Mouse (Mus musculus) forebrain, embryonic 11.5 days (tissue): ENCODE measurements at regions not wholly inside any gene's neighbourhood (a gene's known extent, or its start where the extent isn't known, plus 50 kb on each side); places are given as distances from the start of the nearest gene placed in this dataset.

ENCODE experiments used
- ATAC-seq: fragments of 200-750 bp; cut with Nextera tagmentation; replicated peaks from 2 replicates; pipeline ENCODE4 v1.8.0; 2017; ENCODE audit warnings: moderate TSS enrichment; ENCODE audit not compliant: low FRiP score
- DNase-seq: peaks from one replicate; pipeline ENCODE4 v3.0.0-alpha.2; 2017; ENCODE audit warnings: low spot score
- H3K27ac ChIP-seq: fragments of 300-500 bp; sonication (generic); 2 replicates; pipeline ENCODE4 v1.5.1; 2014; ENCODE audit warnings: low read depth, low read length
- H3K27me3 ChIP-seq: fragments of 300-500 bp; sonication (generic); 2 replicates; pipeline ENCODE4 v1.6.1; 2014; ENCODE audit warnings: mild to moderate bottlenecking, low read length, mixed read lengths; ENCODE audit not compliant: control insufficient read depth, insufficient read depth
- H3K36me3 ChIP-seq: fragments of 300-500 bp; sonication (generic); 2 replicates; pipeline ENCODE4 v1.6.1; 2014; ENCODE audit warnings: mild to moderate bottlenecking, low read length, moderate library complexity, mixed read lengths; ENCODE audit not compliant: control insufficient read depth, insufficient read depth
- H3K4me1 ChIP-seq: fragments of 300-500 bp; sonication (generic); replicated peaks from 2 replicates; pipeline ENCODE4 v1.6.1; 2014; ENCODE audit warnings: low read length, mixed read lengths; ENCODE audit not compliant: control insufficient read depth, insufficient read depth
- H3K4me2 ChIP-seq: fragments of 300-500 bp; sonication (generic); 2 replicates; pipeline ENCODE4 v1.6.1; 2014; ENCODE audit warnings: low read depth, mild to moderate bottlenecking, low read length, moderate library complexity, mixed read lengths; ENCODE audit not compliant: severe bottlenecking
- H3K4me3 ChIP-seq: fragments of 300-500 bp; sonication (generic); 2 replicates; pipeline ENCODE4 v1.5.1; 2014; ENCODE audit warnings: low read depth, low read length
- H3K9ac ChIP-seq: fragments of 300-500 bp; sonication (generic); 2 replicates; pipeline ENCODE4 v1.6.1; 2014; ENCODE audit warnings: low read length
- H3K9me3 ChIP-seq: fragments of 300-500 bp; sonication (generic); 2 replicates; pipeline ENCODE4 v1.6.1; 2016; ENCODE audit warnings: low read length, mixed read lengths; ENCODE audit not compliant: control insufficient read depth
- WGBS: fragments of 180-500 bp; shearing (Covaris S2); extraction: QIAGEN DNeasy Blood & Tissue Kit; methylation state at CpG from one replicate; pipeline ENCODE4 v1.1.7; 2014; 5-methylcytosine and 5-hydroxymethylcytosine counted together

DNA sequence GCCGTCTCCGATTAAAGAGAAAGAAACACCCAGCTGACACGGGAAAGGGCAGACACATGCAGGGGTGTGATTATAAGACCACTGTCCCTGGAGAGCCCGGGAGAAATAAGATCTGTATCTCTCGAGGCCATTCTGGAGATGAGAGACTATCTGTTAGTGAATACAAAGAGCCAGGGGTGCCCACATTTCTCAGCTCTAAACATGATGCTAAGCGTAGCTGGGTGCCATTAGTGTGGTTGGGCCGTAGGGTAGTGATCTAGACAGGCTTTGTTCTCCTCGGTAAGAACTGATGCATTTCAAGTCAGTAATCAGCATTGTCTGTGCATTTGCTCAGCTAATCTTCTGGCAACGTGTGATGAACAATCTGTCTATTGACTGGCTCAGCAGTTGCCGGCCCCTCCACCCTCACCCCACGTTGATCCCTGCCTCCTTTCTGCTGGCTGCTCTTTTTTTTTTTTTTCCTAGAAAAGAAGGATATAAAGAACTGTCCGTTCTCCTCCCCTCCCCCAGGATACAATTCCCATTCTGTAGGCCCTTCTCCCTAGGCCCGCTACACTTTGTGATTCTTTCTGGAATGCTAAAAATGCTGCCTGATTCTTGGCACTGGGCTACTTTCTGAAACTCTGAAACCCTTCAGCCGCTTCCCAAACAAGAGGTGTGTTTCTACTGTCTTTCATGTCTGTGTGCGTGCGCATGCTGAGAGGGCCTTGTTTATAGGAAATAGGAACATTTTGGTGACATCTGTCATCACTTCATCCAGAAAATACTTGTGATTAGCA, 492.8 kb upstream of the Cited2 start:
- H3K27ac ChIP-seq, result peak overlapping the region; percentile 62
- no peaks in the 10 kb centered on the region for H3K9me3 ChIP-seq
- H3K9ac ChIP-seq, result peak overlapping the region; percentile 7; the same call in 1 of the 2 replicates
- ATAC-seq, result peak; percentile 89
- H3K27me3 ChIP-seq, result no peaks in the 10 kb centered on the region
- peak; percentile 74 for DNase-seq
- 3% methylated on average over 16 of the region's 16 CpGs for WGBS
- H3K36me3 ChIP-seq, result no peaks in the 10 kb centered on the region
- no peak overlapping the region for H3K4me3 ChIP-seq
- peak overlapping the region; percentile 26; the same call in 1 of the 2 replicates for H3K4me2 ChIP-seq
- H3K4me1 ChIP-seq, result no peaks in the 10 kb centered on the region; the same call in 1 of the 2 replicates

- no peak for DNase-seq
- no peak overlapping the region for H3K27ac ChIP-seq
- no peak overlapping the region for H3K4me3 ChIP-seq
- H3K9me3 ChIP-seq, result no peaks in the 10 kb centered on the region
- peak; percentile 24; the same call in 1 of the 2 replicates for ATAC-seq
- H3K27me3 ChIP-seq, result no peaks in the 10 kb centered on the region
- no peaks in the 10 kb centered on the region for H3K36me3 ChIP-seq
- WGBS, result 21% methylated on average over 10 of the region's 10 CpGs
- H3K4me1 ChIP-seq, result peaks cover 14% of the 10 kb centered on the region
- H3K4me2 ChIP-seq, result no peak overlapping the region
- H3K9ac ChIP-seq, result no peak overlapping the region
Observed at GRCm38 (mm10) chr10:17235955-17236650, 486.9 kb upstream of the Cited2 start.

DNA sequence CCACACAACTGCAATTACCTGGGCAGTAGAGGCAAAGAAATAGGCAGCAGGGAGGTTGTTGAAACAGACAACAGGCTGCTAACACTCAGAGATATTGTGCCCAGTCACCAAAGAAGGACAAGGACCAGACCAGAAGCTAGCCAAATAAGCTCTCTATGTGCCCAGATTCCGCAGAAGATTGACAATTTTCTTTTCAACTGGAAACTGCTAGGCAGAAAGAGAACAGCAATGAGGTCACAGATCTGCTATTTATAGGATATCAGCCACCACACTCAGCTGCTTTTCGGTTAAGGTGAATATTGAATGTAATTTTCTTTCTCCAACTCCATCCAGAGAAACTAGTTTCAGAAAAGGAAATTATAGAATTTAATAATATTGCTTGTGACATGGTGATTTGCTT, 486.3 kb upstream of the Cited2 start:
- no peak overlapping the region for H3K4me3 ChIP-seq
- H3K27ac ChIP-seq, result no peak overlapping the region
- peaks cover 14% of the 10 kb centered on the region for H3K4me1 ChIP-seq
- 47% methylated on average over 2 of the region's 2 CpGs for WGBS
- ATAC-seq (no peak), DNase-seq (no peak)
- no peak overlapping the region for H3K4me2 ChIP-seq
- H3K27me3 ChIP-seq, result no peaks in the 10 kb centered on the region
- H3K9me3 ChIP-seq, result no peaks in the 10 kb centered on the region
- H3K9ac ChIP-seq, result no peak overlapping the region
- H3K36me3 ChIP-seq, result no peaks in the 10 kb centered on the region

- Histone ChIP-seq H3K4me2 (no peak overlapping the region), H3K9me3 (no peaks in the 10 kb centered on the region), H3K9ac (no peak overlapping the region), H3K27me3 (no peaks in the 10 kb centered on the region), H3K27ac (no peak overlapping the region), H3K36me3 (no peaks in the 10 kb centered on the region), H3K4me1 (peaks cover 14% of the 10 kb centered on the region), H3K4me3 (no peak overlapping the region)
- ATAC-seq, result no peak
- DNase-seq, result no peak
- WGBS, result 48% methylated on average over 11 of the region's 11 CpGs
Observed at GRCm38 (mm10) chr10:17237463-17237862, 485.6 kb upstream of the Cited2 start.

DNA sequence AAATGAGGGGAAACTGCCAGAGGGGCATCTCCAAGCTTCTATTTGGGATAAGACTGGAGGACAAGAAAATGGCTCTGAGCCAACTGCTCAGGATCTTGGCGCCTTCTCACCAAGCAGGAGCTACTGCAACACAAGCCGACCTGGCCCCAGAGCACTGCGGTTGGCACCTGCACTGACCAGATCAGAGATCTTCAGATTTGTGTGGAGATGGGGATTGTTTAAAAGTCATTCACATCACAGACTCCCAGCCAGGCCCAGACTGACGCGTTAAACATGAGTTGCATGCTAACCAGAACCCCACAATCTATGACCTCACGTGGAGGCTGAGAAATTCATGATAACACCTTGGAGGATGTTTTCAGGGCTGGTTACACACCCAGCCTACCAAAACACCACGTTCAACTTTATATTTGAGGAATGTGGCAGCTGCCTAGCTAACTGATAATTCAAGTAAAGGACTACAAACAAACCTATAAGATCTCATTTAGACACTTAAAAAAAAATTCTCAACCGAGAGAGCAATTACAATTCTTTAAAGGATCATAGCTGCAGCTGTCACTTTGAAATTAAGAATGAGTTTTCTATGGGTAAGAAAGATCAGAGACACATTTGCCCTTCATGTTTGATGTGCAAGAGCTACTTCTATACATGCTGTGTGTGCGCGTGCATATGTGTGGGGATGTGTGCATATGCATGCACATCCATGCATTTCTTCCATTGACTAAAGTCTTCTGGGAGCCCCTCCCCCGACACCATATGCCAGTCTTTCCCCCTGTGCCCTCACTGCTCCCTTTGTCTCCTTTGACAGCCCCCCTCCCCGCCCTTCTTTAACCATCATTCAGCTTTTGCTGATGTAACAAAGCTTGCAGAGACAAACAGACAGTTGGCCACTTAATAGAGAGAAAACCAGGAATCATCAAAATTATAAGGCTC, 484.8 kb upstream of the Cited2 start:
- Histone ChIP-seq H3K4me1 (peaks cover 14% of the 10 kb centered on the region), H3K9ac (no peak overlapping the region), H3K4me2 (no peak overlapping the region), H3K4me3 (no peak overlapping the region), H3K27me3 (no peaks in the 10 kb centered on the region), H3K36me3 (no peaks in the 10 kb centered on the region), H3K27ac (no peak overlapping the region), H3K9me3 (no peaks in the 10 kb centered on the region)
- ATAC-seq, result peak; percentile 84
- DNase-seq, result peak; percentile 56
- WGBS, result 69% methylated on average over 12 of the region's 12 CpGs

- WGBS, result 70% methylated on average over 2 of the region's 2 CpGs
- ATAC-seq, result no peak
Observed at GRCm38 (mm10) chr10:17248270-17248669, 474.7 kb upstream of the Cited2 start.

DNA sequence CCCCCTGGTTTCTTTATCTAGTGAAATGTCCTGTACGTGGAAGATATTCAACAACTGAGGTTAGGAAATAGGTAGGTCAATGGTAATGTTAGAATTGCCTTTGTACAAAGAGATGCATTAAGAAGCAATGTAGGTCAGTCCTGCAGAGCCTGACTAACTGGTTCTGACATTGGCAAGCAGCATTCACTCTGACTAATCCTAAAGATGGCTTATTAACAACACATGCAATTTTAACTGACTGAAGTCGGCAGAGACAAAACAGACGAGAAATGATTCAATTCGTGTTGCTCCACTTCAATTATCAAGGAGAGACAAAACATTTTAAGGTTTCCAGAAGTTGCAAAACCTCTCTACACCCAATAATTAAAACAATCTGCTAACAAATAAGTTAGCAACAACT, 470.0 kb upstream of the Cited2 start:
- Histone ChIP-seq H3K27ac (no peak overlapping the region), H3K9ac (no peak overlapping the region), H3K4me3 (no peak overlapping the region), H3K36me3 (no peaks in the 10 kb centered on the region), H3K4me2 (no peak overlapping the region), H3K9me3 (no peaks in the 10 kb centered on the region), H3K27me3 (no peaks in the 10 kb centered on the region), H3K4me1 (no peaks in the 10 kb centered on the region)
- DNase-seq (no peak), ATAC-seq (no peak)
- WGBS, result 67% methylated on average over 4 of the region's 4 CpGs

More at GRCm38 (mm10) chr10:17248270-17248669, 474.7 kb upstream of the Cited2 start:
- no peak for DNase-seq
- Histone ChIP-seq H3K4me3 (no peak overlapping the region), H3K4me1 (no peaks in the 10 kb centered on the region), H3K9me3 (no peaks in the 10 kb centered on the region), H3K9ac (no peak overlapping the region), H3K27ac (no peak overlapping the region), H3K36me3 (no peaks in the 10 kb centered on the region), H3K27me3 (no peaks in the 10 kb centered on the region), H3K4me2 (no peak overlapping the region)

- 46% methylated on average over 4 of the region's 4 CpGs for WGBS
- Histone ChIP-seq H3K4me1 (no peaks in the 10 kb centered on the region), H3K4me3 (no peak overlapping the region), H3K36me3 (no peaks in the 10 kb centered on the region), H3K9ac (no peak overlapping the region), H3K9me3 (no peaks in the 10 kb centered on the region), H3K27ac (no peak overlapping the region), H3K27me3 (no peaks in the 10 kb centered on the region), H3K4me2 (no peak overlapping the region)
- DNase-seq (no peak), ATAC-seq (no peak)
Observed at GRCm38 (mm10) chr10:17260154-17260553, 462.9 kb upstream of the Cited2 start.
